Mouse (Mus musculus) spleen, adult 12 weeks (tissue): ENCODE results near the gene Tpst1.
"Not testable (repeated sequence)": the region's sequence is repeated elsewhere in the genome, so short reads cannot be mapped to it uniquely, and the experiment has no call there.

ENCODE experiments used
- DNase-seq: peaks from one replicate; pipeline ENCODE4 v3.0.0; 2022; ENCODE audit warnings: low spot score

Tpst1 gene

DNA sequence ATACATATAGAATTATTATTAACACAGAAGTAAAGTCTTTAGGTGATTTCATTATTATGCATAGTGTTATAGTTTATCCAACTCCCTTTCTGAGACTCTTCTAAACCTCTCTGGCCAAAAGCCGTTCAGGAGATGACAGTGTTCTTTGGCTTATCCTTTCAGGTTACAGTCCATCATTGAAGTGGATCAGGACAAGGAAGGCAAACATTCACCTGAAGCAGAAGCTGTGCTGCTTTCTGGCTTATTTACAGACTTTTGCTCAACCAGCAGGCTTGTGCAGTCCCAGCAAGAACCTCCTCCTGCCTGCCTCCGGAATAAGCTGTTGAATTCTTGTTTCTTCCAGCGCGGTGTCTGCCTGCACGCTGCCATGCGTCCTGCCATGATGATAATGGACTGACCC, at the start of gene Tpst1:
TSS of gene Tpst1 (plus strand) at position 301 of the 400 bp plus-strand sequence.
- no peak for DNase-seq

DNA sequence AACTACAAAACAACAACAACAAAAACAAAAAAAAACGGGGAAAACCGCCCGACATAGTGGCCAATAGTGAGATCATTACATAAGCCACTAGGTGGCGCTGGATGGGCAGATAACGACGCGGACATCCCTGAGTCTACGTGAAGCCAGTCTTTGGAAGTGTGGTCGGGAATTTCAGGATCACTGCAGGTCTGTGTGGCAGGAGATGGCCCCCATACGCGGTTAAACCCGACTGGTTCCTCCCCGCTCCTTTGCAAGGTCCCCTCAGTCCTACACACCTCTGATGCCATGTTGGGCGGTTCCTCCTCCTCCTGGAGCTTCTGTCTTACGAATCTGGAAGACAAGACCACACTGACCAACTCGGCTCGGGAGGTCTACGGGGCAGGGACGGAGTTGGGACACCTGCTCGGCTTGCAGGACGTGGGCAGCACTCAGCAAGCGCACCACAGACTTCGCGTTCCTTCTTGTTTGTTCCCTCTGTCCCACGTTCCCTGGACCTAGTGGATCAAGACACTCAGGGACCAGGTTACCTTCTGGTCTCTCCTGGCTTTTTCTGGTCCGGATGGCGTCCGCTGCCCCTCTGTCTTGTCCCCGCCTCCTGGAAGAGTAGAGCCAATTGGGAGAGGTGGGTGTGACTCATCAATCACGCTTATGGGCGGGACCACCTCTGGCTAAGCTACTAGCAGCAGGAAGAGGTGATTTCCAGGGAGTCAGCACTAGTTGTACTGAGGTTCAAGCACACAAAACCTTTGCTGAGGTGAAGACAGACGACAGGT, 49.2 kb upstream of the Tpst1 start:
- peak; percentile 71 for DNase-seq

DNA sequence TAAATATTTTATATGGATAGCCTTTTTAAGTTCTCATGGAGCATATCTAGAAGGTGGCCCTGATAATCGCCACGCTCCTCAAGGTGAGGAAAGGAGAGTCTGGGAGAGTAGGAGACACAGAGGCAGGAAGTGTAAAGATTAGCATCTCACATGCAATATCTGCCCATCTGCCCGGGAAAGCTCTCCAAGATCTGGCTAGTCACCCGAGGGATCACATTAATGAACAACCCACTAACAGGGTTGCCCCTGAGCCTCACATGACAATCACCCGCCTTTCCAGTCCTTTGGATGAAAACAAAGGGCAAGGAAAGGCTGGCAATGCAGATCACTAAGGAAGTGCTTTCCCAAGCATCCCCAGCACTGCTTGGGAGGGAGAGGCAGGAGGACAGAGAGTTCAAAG, 46.0 kb upstream of the Tpst1 start:
- no peak for DNase-seq

DNA sequence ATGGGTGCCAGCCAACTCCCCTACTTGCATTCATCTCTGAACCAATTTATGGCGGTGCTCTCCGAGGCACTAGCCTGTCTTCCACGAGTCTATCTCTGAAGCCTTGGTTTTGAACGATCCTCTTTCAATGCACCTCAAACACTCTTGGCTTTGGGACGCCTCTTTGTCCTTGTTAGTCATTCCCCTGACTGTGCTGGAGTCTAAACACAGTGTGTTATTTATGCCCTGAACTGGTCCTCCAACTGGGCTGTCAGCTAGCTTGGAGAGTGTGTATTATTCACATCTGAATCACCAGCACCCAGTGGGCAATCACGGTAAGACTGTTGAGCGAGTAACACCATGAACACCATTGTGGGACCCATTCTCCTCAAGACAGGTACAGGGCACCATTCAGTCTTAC, 45.4 kb upstream of the Tpst1 start:
- DNase-seq = no peak

DNA sequence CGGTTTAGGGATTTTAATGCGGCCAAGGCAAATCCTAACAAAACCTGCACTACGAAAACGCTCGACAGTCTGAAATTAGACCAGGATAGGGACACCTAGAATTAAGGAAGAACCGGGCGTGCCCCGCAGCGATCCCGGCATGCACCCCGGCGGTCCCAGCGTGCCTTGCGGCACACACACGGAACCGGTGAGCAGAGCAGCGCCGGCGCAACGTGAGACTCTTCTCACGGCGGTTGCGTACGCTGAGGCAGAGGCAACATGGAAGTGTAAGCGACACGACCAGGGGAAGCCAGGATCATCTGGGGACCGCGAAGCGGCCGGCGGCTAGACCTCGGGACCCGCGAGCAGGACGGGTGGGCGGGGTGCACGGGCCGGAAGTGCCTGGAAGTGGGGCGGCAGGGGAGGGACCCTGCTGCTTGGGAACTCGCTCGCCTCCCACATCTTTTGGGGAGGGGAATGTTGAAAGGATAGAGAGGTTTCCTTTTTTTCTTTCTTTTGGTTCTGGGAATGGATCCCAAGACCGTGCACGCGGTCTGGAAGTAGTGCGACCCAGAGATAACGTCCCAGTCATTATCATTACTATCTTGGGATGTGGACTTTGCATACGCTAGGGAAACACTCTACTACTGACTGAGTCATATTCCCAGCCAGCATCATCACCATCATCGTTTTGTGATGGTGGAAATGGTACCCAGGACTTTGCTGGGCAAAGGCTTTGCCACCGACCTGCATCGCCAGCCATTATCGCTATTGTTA, 43.8 kb upstream of the Tpst1 start, which contains the start of the genes Asl and Crcp:
TSS of gene Asl (minus strand) at position 106 of the 756 bp plus-strand sequence.
TSS of gene Crcp (plus strand) at position 149 of the 756 bp plus-strand sequence.
- peak; percentile 81 for DNase-seq

DNA sequence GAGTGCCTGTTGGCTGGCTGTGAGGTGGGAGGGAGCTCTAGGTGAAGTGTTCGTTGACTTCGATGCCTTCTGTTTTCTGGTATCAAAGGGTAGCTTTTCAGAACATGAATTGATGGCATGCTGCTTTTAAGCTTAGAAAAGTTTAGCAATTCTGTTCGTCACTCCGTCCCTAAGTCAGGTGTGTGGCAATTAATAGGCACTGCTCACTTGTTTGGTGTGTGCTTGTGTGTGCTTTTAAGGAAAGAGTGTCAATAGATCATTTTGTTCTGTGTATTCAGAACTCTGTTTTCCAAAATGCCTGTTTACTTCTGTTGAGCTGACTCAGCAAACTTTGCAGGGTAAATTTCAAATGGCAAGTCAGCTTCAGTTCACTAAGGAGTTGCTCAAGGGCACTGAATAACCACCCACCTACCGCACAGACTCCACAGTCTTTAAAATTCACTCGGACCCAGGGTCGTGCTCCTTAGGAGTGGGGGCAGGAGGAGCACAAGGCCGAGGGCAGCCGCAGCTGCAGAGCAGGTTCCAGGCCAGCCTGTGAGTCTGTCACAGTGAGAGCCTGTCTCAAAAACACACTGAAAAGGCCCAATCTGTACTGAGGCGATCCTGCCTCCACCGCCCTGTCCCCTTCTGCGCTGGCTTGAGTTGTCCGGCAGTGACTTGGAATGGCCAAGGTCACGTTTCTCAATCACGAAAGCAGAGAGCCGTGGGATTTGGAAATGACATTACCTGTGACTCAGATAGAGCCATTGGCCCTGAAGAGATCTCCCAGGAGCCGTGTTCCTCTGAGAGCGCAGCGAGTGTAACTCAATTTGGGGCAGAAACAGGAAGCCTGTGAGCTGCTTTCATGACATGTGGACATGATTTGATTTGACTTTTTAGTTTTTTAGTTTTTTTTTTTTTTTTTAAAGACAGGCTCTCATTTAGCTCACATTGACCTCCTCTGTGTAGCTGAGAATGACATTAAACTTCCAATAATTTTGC, 41.4 kb upstream of the Tpst1 start:
- DNase-seq = no peak

DNA sequence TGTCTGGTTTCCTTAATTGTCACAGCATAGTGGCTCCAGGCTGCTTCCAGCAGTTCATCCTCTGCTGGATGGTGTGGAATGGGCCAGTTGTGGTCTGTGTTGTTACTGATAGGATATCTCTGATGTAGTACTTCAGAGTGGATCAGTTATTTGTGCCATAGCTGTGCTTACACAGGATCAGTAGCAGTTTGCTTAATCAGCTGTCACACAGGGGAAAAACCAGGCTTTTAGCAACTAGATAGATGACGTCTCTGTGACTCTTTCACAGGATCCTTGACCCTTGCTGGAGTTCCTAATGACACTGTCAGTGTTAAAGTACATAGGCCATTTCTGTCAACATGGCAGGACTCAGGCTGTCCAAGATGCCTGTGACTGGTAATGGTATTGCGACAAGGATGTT, 39.3 kb upstream of the Tpst1 start:
- DNase-seq = no peak

DNA sequence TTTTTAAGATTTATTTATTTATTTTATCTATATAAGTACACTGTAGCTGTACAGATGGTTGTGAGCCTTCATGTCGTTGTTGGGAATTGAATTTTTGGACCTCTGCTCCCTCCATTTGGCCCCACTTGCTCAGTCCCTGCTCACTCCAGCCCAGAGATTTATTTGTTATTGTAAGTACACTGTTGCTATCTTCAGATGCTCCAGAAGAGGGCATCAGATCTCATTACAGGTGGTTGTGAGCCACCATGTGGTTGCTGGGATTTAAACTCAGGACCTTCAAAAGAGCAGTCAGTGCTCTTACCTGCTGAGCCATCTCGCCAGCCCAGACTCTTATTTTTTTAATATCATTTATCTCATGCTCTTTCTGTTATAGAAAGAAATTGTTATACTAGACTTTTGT, 36.8 kb upstream of the Tpst1 start:
- not testable (repeated sequence) for DNase-seq

DNA sequence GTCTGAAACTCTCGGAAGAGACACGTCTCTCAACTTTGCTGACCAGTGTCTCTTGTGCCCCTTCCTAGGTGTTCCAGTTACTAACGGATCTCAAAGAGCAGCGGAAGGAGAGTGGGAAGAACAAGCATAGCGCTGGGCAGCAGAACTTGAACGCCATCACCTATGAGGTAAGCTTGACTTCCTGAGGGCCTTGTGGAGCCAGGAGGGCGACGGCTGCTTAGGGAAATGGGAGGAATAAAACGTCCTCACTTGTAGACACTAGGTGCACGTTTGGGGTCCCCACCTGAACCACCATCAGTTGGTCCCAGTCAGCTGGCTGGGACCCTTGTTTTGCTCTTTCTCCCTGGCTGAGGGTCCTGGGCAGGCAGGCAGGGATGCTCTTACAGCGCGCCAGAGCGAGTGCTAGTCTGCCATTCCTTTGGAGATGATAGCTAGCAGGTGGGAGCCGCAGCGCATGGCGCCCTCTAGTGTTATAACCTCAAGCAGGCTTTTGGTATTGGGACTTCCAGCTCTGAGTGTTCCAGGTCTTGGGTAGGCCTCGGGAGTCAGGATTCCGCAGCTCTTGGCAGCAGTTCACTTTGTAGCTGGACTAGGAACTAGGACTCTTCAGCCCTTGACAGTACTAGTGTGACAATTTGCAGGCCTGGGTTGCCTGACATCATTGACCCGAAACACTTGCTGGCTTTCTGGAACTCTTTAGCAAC, 35.2 kb upstream of the Tpst1 start:
- DNase-seq = peak; percentile 46

DNA sequence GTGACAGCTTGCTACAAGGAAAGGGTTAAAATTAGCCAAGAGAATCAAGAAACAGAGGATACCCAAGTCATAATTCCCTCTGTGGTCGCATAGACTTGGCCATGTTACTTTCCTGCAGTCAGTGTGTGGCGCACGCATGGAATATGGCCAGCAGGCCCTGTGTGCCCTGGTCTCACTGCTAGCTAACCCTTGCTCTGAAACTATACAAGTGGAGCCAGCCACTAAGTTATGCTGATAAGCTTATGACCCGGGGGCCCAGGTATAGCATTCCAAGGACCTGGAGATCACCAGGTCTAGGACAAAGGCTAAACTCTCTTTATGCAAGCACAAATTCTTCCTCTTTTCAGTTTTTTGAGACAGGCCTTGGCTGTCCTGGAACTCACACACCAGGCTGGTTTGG, 32.3 kb upstream of the Tpst1 start:
- no peak for DNase-seq

DNA sequence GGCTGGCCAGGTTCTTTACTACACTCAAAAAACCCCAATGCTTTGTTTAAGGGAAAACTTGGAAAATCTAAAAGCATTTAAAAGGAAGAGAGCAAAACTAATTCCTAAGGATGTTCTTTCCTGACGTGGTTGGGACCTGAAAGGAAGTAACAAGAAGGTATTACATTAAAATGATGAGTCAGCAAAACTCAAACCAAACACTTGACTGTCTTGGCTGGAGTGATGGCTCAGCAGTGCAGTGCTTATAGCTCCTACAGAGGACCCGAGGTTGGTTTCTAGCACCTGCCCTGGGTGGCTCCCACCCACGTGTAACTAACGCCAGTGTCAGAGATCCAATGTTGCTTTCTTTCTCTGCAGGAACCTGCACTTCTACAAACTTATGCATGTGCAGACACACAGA, 31.9 kb upstream of the Tpst1 start:
- no peak for DNase-seq

DNA sequence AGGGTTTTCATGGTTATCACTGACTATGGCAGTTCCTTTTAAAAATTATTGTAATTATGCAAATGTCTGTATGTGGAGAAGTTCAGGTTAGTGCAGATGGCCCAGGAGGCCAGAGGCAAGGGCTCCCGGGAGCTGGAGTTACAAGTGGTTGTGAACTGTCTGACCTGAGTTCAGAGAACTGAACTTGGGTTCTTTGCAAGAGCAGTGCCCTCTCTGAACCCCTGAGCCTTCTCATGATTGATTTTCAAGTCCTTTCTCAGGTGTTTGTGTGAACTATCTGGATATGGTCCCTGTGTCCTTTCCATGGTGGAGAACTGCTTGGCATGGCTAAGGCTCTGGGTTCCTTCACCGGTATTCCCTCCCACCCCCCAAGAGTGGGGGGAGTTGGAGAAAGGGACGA, 29.4 kb upstream of the Tpst1 start:
- no peak for DNase-seq

DNA sequence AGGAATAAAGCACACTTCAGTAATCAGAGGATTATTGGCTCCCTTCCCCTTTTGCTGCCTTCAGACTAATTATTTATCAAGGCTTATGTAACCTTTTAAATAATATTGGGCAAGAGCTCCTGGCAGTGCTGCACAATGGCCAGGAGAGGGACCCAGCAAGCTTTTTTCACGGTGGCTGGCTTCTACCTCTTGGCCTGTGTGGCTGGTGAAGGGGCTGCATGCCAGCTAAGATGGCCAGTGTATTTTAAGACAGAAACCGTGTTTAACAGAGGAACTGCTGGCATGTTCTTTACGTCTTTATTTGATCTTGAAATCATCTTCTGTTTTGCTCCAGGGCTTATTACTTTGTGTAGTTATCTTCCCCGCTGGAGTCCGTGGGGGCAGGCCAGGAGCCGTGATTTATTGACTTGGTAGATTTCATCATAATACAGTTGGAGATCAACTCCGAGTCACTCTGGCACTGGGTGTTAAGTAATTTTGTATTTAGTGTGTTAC, 28.9 kb upstream of the Tpst1 start:
- DNase-seq = no peak

DNA sequence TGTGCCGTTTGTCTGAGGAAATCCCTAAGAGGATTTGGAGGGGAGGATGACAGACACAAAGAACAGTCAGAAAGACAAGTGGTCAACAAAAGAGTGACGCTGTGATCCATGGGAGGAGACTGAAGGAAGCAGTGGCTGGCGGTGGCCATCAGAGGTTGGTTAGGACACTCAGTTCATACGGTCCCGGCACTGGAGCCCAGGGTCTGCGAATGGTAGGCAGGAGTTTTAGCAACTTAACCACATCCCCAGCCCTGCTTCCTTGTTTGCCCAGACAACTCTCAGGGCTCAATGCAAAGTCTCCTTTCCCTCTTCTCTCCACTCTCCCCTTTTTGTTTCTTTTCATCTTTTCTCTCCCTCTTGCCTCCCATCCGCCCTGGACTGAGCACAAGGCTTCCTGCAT, 27.0 kb upstream of the Tpst1 start:
- DNase-seq = no peak

DNA sequence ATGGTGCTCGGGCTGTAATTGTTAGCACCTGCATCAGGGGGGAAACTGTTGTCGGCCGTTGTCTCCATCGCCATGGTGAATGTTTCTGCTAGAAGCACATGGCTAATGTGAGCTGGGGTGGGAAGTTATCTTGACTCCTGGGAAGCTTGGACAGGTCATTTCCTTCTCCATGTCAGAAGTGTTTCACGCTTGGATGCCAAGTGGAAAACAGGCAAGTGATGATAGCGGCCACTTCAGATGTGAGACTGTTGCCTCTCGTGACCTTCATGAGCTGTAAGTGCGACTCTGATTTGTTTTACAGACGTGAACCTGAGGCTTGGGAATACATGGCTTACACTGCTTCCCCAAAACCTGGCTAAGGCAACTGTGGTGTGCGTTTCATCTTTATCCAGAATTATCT, 26.5 kb upstream of the Tpst1 start:
- DNase-seq = no peak

DNA sequence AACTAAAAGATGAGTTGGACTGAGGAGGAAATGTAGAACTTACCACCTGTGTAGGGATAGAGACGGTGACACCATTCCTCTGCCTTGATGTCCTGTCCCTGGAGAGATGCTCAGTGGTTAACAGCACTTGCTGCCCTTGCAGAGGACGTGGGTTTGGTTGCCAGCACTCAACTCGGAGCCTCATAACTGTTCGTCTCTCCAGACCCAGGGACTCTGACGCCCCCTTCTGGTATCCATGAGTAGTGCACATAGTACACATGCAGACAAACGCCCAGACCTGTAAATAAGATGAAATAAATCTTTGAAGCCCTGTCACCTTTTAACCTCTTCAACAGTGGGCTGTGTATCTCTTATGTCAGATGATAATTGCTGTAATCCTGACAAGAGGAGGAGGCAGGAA, 26.1 kb upstream of the Tpst1 start:
- no peak for DNase-seq

DNA sequence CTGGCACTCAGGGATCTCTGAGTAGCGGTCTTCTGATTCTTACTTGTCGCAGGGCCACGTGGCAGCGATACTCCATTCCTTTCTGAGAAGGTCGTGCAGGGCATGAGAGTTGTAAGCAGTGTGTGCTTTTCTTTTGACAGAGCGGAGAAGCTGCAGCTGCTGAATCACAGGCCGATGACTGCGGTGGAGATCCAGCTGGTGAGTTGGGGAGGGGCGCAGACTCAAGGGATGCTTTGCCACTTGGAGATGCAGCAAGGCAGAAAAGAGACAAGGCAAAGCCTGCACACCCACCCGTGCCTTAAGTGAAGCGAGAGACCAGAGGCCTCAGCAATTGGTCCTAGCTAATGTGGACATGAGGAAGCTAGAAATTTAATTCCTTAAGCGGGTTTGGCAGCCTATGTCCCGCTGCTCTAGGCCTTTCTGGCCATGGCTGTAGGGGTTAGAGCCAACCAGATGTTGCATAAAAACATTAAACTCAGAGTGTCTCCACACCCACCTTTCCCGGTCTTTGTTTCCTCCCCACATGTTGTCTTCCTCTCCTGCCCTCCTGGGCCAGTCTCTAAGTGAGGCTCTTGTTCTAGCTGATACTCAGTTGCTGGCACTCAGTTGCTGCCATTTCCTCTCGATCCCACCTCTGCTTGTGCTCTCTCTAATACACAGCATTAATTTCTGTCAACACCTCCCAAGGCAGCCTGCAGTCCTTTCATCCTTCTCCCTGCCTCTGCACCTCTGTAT, 24.2 kb upstream of the Tpst1 start:
- DNase-seq = no peak

DNA sequence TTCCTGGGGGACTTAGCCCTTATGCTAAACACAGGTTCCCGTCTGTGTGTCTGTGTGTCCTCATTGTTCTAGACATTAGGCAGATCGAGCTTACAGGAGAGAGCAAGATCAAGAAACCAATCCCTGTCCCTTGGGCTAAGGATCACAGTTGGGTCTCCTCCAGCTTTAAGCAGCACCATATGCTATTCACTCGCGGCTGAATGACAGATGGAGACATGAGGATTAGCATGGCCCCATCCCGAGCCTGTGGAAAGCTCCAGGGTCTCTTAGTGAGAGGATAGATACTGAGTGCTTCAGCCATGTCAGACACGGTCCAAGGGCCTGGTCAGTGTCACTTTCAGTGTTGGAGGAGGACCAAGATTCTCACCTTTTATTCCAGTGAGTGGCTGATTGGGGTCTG, 22.7 kb upstream of the Tpst1 start:
- DNase-seq = no peak

DNA sequence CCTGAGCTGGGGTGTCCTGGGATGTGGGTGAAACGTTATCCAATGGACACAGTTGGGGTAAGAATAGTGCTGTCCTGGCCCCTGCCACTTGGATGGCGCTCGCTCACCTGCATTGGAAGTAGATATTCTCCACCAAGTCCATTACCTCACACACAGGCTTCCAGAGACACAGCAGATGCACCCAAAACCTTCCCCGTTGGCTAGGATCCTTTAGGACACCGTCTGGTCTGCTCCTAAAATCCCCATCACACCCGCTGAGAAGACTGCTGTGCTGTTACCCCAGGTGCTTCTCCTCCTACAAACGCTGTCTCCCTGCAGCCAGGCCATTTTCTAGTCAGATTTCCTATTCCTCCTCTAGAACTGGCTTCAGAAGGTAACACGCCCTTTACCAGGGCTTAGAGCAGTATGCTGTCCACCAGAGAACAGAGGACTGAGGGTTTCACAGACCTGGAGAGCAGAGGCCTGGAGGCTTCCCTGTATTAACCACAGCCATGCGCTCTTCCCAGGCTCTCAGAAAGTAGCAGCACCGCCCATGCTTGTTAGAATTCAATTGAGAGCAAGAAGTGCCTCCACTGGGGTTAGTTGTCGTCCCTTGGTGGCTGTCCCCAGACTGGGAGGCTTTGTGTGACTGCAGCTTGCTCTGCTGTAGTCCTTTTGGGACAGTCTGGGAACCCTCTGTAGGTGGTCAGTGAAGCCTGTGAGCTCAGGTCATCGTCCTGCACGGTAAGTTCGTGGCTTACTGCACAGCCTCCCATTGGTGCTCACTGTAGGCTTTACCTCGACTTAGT, 21.9 kb upstream of the Tpst1 start:
- DNase-seq = no peak

DNA sequence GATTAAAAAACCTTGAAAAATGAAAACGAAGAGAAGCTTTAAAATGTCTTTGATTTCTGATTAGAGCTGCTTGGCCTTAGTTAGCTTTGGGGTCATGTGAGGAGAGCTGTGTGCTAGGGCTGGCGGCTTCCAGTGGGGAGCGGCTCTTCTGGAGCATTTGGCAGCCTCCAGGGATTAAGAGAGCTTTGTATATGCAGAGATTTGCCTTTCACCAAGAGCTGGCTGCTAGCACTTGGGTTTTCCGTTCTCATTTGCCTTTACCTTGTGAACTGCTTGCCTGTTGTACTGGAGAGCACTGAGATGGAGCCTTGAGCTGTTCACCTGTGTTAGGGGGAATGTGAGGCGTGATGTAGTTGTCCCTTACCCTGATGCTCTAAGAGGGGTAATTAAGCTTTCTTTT, 20.6 kb upstream of the Tpst1 start:
- DNase-seq = no peak
